Mouse (Mus musculus): ENCODE results near the gene Gm9803.

- no peak for TF ChIP-seq CTCF (IDR thresholded peaks at IDR 0.05; ENCODE audit: insufficient read depth, low read length)
- peak; percentile 73; the same call in 1 of the 2 replicates for TF ChIP-seq POLR2A (IDR thresholded peaks at IDR 0.05; ENCODE audit: borderline replicate concordance, extremely low read depth, low read depth, low read length)
These were observed 5.5 kb upstream of the Gm9803 start for GRCm38 (mm10) chr10:43518368-43518767.
